Mouse (Mus musculus) CH12.LX (cell line): ENCODE data around the gene Gbp9.
"Not testable (repeated sequence)": the region's sequence is repeated elsewhere in the genome, so short reads cannot be mapped to it uniquely, and the experiment has no call there.

ENCODE experiments used
- CHD2 ChIP-seq: IDR thresholded peaks from 2 replicates; pipeline ENCODE4 v1.6.1; 2011; ENCODE audit warnings: low read length, improper control_type of control experiment
- CTCF ChIP-seq, 2 experiments: IDR thresholded peaks in 1 of 2; conservative IDR thresholded peaks in 1 of 2; 2 replicates each; pipeline ENCODE4 v1.5.1; 2011 to 2012; ENCODE audit warnings: low read depth in 2 of 2, low read length in 2 of 2, improper control_type of control experiment in 1 of 2, inconsistent platforms in 1 of 2, mild to moderate bottlenecking in 1 of 2, moderate library complexity in 1 of 2
- E2F4 ChIP-seq: IDR thresholded peaks from 2 replicates; pipeline ENCODE4 v1.6.1; 2011; ENCODE audit warnings: low read depth, low read length, improper control_type of control experiment; ENCODE audit not compliant: insufficient replicate concordance
- JUN ChIP-seq: IDR thresholded peaks from 2 replicates; pipeline ENCODE4 v1.6.1; 2011; ENCODE audit warnings: low read depth, mild to moderate bottlenecking, low read length, improper control_type of control experiment, moderate library complexity; ENCODE audit not compliant: insufficient read depth
- MAX ChIP-seq: IDR thresholded peaks from 2 replicates; pipeline ENCODE4 v1.6.1; 2011; ENCODE audit warnings: low read length, improper control_type of control experiment
- MAZ ChIP-seq: IDR thresholded peaks from 2 replicates; pipeline ENCODE4 v1.6.1; 2012; ENCODE audit warnings: low read depth, mild to moderate bottlenecking, inconsistent platforms, low read length, improper control_type of control experiment, moderate library complexity
- NELFE ChIP-seq: IDR thresholded peaks from 2 replicates; pipeline ENCODE4 v1.6.1; 2011; ENCODE audit warnings: low read depth, low read length, improper control_type of control experiment
- POLR2A ChIP-seq: IDR thresholded peaks from 2 replicates; pipeline ENCODE4 v1.6.1; 2011; ENCODE audit warnings: low read depth, mild to moderate bottlenecking, improper control_type of control experiment, low read length
- RCOR1 ChIP-seq: conservative IDR thresholded peaks from 2 replicates; pipeline ENCODE4 v1.6.1; 2012; ENCODE audit warnings: low read depth, mild to moderate bottlenecking, inconsistent platforms, low read length, improper control_type of control experiment
- ZC3H11A ChIP-seq: IDR thresholded peaks from 2 replicates; pipeline ENCODE4 v1.6.1; 2012; ENCODE audit warnings: low read depth, mild to moderate bottlenecking, inconsistent platforms, low read length, improper control_type of control experiment

- not testable (repeated sequence) for TF ChIP-seq CHD2; ZC3H11A; E2F4; POLR2A; CTCF (conservative IDR thresholded peaks at IDR 0.05 in 1 of 2, IDR thresholded peaks at IDR 0.05 in 1 of 2; ENCODE audit: low read depth in 2 of 2, low read length in 2 of 2); NELFE; MAZ; RCOR1; JUN; MAX
Measured at GRCm38 (mm10) chr5:105062403-105062802, 76.9 kb downstream of the Gbp9 start.
